Mouse (Mus musculus) WW6 (cell line): Measurements from ENCODE around the gene Pigk.

Source experiments
- DNase-seq: peaks from one replicate; pipeline ENCODE4 v3.0.0-alpha.2; 2013; ENCODE audit warnings: low read depth, low spot score

The Pigk gene

DNA sequence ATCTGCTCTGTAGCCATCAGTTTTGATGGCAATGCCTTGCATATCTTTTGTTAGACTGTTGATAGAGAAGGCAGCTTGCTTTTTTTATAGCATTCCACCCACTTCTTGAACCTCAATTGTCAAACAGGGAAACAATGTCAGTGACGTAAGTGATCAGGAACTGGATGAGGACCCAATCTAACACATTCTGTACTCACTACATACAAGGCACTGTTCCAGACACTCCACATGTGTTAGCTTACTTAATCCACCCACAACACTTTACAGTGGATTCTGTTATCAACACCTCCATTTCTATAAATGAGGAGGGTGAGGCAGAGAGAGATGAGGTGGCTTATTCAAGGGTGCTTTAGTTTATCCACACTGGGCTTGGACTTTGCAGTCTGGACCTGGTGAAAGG, 124.0 kb downstream of the Pigk start:
- no peak for DNase-seq

DNA sequence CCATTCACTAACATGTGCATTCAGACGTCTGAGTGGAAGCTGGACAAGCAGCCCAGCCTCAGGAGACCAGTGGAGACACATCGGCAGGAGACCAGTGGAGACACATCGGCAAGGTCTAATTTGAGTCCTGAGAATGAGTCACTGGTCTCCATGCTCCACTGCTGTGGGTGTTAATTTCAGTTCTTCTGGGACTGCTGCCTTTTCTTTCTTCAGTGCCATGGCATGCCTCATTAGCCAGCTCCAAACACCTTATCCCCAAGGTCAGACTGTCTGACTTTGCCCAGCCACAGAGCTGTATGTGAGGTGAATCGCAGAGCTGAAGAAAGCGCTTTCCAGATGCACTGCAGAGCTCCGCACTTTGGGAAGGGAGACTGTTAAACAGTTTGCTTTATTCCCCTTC, 127.4 kb downstream of the Pigk start:
- DNase-seq: no peak

DNA sequence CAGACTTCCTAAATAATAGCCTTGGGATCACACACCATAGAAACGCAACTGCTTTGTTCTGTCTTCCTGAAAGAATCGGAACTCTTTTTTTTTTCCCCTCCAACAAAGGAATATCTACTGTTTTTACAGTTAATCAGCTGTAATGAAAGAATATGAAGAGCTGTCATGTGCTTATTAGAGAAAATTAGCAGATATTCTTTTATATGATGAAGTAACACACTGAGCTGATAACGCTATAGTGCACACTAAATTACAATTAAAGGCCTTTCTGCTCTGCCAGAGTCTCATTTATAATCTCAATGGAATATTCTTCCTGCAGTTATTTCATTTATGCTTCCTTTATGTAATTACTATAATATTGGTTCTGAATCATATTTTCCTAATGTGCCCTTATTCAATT, 128.7 kb downstream of the Pigk start:
- no peak for DNase-seq

DNA sequence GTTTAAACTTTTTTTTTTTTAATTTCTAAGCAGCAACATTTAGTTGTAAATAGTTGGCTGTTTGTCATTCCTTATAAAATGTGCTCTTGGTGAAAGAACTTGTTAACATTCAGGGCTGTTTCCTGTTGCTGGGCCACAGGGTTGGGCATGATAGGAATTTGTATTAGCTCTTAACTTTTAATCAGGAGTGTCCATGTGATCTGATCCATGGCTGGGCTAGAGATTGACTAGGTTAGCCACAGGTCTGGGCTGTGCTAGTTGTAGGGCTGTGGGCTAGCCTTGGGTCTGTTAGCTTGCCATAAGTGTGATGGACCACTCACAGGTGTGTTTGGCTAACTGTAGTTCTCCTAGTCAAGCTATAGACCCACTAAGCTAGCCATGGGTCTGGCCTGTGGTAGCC, 130.0 kb downstream of the Pigk start:
- DNase-seq: no peak

DNA sequence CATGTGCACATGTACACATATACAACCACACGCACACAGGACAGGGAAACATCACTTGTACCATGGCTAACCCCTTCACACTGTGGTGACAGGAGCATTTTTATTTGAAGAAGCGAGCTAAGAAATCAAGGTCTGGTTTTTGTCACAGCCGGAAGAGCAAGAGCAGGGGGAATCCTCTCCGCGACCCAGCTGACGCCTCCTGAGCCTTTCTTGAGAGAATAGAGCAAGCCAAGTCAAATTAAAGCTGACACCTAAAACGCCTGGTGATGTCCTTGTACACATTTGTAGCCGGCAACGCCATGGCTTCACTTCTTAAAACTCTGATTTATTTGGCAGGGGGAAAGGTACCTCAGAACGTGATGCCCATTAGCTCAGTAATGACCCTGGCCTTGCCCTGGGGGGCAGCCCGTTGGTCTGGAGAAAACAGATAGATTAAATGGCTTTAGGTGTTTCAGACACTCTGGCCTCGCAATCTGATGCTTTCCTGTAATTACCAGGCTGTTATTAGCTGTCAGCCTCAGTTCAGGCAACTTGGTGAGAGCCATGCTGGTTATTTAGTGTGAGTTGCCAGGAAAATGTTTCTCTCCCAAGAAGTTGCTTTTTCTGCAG, 141.2 kb downstream of the Pigk start:
- DNase-seq: no peak

DNA sequence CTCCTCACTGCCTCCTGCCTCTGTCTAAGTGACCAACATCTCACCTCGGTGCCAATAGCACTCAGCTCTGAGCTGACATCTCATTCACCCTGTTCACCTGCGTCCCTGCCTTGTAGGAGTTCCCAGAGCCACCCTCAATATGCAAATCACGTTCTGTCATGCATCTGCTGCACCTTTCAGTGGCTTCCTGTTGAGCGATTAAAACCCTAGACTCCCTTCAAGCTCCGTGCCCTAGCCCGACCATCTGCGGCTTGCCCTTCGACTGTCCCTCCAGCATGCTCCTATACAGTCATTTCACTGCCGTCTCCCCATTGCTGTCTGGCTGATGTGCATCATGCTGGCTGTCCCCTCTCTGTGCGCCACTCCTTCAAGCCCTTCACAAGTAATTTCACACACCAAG, 142.2 kb downstream of the Pigk start:
- no peak for DNase-seq

DNA sequence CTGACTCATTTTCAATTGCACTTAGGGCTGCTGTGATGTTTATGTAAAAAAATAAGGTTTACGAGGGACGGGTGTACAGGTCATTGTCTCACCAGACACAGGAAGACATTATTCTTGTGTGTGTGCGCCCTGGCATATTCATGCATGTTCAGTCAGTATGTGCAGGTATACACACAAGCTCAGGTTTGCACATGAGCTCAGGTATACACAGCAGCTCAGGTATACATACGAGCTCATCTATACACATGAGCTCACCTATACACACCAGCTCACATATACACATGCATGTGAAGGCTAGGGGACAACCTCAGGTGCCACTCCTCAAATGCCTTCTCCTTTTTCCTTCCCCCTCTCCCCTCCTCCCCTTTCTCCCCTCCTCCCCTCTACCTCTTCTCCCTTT, 147.6 kb downstream of the Pigk start:
- DNase-seq: no peak

DNA sequence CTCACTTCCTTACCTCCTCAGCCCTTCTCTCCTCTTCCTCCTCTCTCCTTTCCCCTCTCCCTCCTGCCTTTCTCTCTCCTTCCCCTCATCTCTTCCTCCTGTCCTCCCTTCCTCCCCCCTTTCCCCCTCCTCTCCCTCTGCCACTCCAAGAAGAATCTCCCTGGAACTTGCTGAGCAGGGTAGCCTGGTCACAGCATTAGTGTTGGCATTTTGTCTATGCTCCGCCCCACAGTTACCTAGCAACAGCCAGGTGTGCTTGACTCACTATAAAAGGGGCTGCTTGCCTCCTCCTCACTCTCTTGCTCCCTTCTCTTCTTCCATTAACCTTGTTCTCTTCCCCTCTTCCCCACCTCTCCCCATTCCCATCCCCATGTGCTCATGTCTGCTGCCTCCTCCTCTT, 148.1 kb downstream of the Pigk start:
- no peak for DNase-seq

DNA sequence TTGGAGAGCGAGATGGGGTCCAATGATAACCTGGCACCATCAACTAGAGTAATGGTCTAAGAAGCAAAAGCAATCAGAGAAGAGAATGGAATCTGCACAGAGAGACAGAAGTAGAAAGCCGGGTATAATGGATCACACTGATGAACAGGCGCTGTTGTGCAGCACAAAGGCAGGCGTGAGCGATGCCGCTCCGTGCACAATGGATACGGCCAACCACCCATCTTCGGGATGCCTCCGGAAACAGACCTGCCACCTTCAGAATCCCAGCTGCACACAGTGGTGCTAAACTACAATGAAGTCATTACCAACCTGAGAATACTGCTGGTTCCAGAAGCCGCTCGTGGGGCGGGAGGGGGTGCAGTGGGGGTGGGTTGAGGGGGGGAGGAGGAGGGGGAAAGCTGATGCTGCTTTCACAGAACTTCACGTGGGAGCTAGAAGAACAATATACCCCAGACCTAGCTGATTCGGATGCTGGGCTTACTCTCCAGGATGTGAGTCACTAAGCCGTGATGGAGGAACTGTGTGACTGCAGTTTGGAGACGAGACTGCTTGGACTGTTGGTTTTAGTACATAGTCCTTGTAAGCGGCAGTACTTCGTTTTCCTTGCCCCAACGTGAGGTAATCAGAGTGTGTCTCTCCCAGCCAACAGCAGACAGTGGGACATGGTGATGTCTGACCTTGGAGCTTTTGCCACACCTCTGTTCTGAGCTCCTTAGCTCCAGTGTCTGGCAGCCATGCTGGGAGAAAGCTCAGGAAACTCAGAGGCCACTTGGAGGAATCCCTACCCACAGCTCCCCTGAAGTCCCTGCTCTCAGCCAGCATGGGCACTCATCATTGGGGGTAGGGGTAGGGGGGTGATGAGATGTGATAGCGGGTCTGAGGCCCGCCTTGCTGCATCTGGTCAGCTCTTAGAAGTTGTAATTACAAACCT, 152.4 kb downstream of the Pigk start:
- no peak for DNase-seq

DNA sequence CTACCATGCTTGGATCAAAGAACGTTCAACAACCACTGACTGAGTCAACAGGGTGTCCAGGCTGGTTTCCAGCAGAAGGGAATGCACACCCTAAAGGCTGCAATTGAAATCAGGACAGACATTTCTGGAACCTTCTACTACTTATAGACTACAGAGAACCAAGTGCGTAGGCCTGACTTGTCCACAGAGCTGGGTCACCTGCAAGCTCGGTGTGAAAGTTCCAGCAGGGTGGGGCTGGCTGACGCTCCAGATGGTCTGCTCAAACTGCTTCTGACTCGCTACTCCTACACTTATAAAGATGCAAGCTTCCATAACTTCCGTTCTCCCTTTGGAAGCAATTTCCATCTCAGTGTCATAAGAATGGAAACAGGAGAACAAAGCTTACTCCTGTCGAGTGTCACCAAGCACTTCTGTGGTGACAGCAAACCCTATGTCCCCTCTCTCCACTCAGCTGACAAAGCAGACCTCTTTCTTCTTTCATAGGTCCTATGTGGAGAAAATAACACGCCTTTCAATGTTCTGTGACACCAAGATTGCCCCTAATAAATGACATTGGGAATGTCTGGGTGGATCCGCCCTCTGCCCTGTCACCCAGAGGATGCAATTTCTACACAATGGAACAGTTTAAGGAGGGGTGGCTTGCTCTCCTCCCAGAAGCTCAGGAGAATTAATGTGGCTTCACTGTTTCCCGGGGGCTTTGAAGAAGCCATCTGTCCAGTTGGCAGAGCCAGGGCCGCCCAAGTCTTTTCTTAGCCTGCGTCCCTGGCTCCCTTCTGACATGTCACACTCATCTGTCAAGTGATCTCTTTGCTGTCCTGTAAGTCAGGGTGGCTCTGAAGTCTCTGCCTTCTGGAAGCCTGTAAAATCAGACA, 154.0 kb downstream of the Pigk start:
- no peak for DNase-seq

DNA sequence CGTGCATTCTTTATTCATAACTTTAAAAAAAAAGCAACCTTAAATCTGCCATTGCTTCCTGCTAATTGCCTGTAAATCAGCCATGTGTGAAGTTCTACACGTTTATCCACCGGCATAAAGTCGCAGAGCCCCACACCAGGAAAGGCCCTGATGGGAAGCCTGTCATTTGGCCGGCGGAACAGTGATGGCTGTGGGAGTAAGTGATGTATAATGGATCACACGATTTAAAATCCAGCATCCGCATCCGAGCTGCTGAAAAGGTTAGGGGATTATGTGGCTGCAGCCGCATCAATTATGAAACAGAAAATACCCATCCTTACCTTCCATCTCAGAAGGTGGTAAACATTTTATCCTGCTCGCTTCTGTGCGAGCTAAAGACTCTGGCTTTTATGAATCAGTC, 158.2 kb downstream of the Pigk start:
- no peak for DNase-seq

DNA sequence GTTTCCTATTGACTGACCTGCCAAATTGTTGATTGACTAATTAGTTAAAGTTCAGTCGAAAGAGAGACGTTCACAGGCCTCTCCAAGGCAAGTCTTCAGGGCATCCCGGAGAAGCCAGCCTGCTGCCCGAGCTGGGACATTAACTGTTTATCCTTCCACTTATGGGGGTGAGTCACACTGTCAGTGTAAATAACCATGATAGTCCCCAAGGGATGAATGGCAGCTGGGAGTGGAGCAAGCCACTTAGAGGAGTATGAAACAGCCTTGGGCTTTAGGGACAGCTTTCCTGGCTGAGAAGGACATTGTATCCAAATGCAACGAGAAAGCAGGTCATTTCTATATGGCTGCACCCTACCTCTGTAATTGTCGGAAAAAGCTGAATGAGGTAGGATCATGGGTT, 158.7 kb downstream of the Pigk start:
- DNase-seq: no peak

DNA sequence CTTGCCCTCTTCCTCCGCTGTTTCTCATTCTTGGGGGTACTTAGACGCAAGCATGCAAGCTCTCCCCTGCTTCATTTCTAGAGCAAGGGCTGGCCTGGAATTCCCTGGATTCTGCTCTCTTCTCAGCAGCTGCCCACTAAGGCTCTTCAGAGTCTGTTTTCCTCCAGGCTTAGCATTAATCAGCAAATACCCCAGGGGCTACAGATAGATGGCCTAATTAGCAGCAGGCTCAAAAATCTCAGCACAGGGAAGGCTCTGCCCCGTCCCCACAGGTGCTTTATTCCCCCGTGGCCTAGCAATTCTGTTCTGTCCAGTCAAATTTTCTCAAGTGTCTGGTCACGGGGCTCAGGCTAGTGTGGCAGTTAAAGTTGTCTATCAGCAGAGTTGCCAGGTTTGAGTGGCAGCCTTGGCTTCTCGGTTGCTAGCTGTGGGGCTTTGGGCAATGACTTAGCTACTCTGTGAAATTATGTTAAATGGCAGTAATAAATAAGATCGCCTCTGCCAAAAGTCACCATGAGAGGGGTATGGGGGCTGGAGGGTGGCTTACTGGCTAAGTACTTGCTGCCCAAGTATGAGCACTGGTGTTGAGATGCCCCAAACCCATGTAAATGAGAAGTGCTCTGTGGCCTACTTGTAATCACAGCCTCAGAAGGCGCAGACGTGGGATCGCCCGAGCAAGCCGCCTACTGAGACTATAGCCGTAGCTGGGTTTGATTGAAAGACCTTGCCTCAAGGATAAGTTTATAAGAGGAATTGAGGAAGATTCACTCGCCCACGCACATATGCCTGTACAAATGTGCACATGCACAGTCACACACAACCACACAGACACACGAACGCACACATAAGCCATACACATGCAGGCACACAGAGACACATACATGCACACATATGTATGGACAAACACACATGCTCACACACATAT, 160.8 kb downstream of the Pigk start:
- no peak for DNase-seq

DNA sequence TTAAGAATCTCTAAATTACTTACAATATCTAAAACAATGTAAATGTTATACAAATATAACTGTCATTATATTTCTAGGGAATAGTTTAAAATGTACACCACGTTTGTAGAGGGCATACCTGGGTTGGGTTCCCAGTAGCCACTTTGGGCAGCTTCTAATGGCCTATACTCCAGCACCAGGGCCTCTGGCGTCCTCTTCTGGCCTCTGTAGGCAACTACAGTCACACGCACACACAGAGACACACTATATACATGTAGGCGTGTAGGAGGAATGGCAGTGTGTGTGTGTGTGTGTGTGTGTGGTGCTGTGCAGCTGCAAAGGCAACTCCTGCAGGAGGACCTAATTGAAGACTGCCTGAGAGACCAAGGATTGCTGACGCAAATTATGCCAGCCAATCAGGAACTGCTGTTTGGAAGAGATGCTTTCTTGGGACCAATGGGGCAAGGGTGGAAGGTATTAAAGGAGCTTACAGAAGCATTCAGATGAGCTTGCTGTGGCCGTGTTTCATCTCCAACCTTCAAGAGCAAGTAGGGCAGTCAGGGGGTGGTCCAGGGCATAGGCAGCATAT, 161.9 kb downstream of the Pigk start:
- DNase-seq: no peak

DNA sequence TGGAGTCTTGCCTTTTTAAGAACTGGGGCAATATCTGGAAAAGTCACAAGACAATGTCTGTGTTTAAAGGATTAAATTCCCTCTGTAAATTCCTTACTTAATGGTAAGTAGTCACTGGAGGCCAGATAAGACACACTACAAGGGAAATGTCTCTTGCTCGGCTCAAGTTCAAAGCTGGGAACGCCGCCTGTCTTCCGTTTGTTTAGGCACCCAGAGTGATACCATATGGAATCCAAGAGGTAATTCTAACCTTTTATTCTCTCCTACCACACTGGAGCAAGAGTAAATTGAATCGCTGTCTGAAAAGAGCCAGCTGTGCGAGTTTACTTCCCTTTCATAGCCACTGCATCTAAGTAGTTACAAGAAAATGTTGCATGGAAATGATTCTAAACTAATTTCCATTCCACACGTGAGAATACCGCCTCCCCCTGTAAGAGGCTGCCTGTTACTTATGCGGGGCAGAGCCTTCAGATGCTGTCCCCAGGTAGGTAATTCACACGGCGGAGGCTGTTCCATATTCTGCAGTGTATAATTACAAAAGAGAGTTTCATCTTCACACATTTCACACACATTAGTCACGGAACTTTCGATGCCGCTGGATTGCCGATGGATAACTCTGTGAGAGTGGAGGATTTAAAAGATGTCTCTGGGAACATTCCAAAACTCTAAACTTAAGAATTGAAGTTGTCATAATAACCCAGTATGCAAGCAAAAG, 166.4 kb downstream of the Pigk start:
- no peak for DNase-seq

DNA sequence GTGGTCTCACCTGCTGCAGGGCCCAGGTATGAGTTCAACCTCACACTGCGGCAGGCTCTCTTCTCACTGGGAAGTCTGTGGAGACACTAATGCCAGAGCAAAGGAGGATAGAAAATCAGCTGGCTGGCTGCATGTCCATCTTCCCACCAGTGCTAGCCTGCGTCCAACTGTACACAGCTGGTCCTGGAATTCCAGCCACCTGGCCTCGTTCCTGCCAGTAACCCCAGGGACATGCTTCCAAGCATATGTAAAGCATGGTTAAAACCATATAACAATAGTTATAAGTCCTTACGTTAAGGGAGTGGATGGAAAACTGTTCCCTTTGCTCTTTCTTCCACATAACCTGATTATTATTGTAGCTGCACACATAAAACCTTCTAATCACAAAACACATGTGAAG, 167.8 kb downstream of the Pigk start:
- no peak for DNase-seq

DNA sequence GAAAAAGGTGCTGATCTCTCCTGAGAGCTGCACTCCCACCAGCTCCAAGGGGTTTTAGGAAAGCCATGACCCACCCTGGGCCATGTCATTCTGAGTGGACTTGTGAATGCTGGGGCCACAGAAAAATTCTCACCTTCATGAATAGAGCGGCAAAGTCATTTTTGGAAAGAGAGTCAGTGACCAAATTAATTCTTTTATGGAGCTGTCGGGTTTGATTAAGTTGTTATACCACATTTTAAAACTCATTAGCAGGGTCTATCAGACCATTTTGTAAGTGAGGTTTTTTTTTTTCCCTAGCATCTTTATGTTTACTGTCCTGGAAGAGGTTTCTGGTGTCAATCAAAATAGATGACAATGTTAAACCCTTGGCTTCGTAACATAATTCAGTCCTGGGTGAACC, 169.7 kb downstream of the Pigk start:
- no peak for DNase-seq

DNA sequence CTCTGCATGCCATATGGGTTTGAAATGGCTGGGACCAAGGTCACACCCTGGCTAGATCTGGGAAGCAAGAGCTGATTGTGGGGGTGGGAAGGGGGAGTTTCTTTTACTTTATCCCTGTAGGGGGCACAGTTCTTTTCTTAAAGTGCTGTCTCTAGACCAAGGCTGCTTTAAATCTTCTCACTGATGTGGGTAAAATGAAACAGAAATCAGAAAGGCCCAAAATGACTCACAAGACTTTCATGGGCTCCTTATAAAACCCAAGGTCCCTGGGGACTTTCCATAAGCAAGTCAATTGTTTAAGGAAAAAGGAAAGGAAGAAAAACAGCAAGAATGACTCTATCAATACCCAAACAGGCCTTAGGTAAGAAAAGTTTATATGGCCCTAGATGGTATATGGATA, 172.8 kb downstream of the Pigk start:
- DNase-seq: no peak

DNA sequence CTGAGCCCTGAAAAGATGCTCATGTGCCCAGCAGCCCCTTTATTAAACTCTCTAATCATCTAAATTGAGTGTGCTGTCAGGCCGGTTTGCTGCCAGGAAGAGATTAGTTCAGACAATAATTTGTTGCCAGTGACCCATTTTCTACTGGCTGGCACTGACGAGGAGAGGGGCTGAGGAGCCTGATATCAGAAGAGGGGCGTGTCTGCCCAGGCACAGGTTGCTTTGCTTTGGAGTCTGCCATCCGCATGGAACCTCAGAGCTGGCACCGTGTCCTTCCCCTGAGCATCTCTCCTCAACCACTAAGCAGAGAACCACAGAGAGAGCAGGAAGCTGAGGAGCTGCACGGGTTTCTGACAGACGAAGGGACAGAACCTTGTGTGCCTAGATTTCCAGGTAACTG, 174.2 kb downstream of the Pigk start:
- no peak for DNase-seq

DNA sequence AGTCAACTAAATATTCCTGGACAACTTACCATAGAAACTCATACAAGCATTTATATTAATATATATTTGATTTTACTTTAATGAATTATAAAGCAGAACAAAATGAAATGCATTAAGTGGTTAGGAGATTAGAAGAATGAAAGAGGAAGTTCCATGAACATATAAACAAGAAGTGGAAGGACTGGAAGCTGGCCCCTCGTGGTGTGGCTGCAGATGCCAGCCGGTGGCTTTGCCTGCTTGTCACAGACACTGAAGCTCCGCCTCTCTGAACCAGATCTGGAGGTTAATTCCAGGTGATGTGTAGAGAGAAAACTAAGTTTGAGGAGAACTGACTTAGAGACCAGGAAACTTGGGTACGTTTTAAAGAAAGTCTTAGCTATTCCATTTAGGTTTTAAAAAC, 181.0 kb downstream of the Pigk start:
- DNase-seq: no peak
